Mouse (Mus musculus) bone marrow, adult 2 months (tissue): ENCODE results near the gene Cd22.

Experiments
- CTCF ChIP-seq: fragments of 200-500 bp; IDR thresholded peaks from 2 replicates; pipeline ENCODE4 v1.5.1; 2011; ENCODE audit warnings: low read length, control low read depth; ENCODE audit not compliant: control insufficient read depth, insufficient read depth
- POLR2A ChIP-seq: fragments of 200-500 bp; IDR thresholded peaks from 2 replicates; pipeline ENCODE4 v1.6.1; 2011; ENCODE audit warnings: low read depth, mild to moderate bottlenecking, control low read depth, low read length, borderline replicate concordance; ENCODE audit not compliant: control insufficient read depth

- TF ChIP-seq CTCF, result no peak
- TF ChIP-seq POLR2A, result no peak
Measured at GRCm38 (mm10) chr7:30909773-30910172, 29.6 kb upstream of the Cd22 start.
